Mouse (Mus musculus) hindlimb bud, embryonic 11.5 days (tissue): ENCODE results near the gene Hes2.

ENCODE experiments used
- DNase-seq: peaks from one replicate; pipeline ENCODE4 v3.0.0-alpha.2; 2012; ENCODE audit warnings: low read depth, low spot score; ENCODE audit errors: extremely low spot score

Hes2 gene

DNA sequence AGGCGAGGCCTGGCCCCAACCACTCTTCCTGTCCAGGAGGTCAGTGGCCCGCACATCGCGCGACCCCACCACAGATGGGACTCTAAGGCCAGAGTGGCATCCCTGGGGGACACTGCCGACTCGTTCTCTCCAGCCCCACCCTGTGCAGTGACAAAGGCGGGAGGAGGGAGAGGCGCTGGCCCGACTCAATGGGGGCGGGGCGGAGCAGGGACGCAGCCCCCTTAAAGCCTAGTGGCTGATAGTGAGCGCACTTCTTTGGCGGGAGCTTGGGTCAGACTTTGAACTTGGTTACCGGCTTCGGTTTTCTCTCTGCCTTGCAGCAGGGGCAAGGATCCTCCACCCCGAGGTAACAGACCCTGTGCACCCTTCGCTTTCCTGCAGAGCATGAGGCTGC, 615 bp downstream of the Hes2 start:
- DNase-seq, result no peak

DNA sequence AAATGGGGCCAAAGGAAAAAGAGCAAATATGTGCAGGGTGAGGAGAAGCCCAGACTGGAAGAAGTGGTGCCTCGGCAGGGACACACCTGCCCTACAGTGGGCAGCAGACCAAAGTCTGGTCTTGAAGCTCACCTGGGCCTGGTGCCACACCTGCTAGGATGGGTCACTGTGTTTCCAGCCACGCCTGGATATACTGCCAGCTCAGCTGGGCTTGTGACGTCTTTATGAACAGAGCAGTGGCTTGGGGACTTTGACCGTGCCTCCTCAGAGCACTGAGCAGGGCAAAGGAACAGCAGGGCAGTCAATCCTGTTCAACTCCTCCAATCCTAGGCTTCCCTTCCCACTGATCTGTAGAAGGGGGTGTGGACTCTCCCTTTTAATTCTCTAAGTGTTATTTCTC, 2.1 kb downstream of the Hes2 start:
- no peak for DNase-seq

DNA sequence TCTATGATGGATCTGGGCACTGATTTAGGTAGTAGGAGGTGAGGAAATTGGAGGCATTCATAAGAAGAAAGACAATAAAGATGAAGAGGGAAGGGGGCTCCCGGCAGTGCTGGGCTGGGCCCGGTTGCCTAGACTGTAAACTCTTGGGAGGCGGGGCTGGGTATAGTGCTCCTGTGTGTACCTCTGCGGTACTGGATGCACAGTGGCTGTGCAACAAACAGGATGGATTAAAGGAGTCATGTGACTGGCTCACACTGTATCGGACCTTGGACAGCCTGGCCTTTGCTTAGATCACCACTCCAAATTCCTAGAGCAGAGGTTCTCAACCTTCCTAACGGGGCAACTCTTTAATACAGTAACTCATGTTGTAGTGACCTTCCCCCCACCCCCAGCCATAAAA, 2.9 kb downstream of the Hes2 start:
- DNase-seq, result no peak

- DNase-seq, result no peak
These were observed 4.1 kb downstream of the Hes2 start for GRCm38 (mm10) chr4:152162748-152163147.

DNA sequence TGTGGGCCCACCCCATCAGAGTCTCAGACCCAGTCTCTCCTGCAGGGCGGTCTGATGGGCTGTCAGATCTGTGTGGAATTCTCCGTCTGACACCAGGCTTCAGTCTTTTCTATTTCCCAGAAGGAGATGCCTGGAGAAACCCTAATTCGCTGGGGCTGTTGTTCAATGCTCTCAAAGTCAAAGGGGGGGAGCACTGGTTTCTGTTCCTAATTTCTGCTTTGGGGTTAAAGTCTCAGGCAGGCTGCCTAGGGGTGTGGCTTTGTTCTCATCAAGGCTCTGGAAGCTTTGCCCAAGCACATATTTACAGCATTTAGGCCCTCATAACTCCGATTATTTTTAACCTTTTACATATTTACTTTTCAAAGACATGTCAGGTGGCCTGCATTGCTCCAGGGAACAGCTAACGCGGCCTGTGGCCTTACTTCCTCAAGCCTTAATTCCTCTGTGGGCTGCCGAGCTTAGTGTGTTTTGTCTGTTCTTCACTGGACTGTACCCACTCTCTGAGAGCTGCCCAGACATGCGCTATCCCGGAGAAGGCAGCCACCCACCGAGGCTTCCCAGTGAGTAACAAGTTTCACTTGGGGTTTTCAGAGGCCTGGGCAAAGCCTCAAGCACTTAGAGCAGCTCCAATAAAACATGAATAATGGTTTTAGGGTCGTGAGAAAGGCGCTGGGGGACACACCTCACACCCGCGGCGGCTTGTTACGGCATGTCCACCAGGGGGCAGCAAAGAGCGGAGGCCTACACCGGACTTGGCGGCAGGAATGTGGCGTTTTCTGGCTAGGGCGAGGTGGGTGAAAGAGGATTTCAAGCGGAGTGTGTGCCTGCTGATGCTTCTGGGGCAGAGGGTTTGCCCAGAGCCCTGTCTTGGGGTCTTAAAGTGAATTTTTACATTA, 6.6 kb downstream of the Hes2 start:
- no peak for DNase-seq

- no peak for DNase-seq
These were observed 9.4 kb downstream of the Hes2 start for GRCm38 (mm10) chr4:152168052-152168451.

DNA sequence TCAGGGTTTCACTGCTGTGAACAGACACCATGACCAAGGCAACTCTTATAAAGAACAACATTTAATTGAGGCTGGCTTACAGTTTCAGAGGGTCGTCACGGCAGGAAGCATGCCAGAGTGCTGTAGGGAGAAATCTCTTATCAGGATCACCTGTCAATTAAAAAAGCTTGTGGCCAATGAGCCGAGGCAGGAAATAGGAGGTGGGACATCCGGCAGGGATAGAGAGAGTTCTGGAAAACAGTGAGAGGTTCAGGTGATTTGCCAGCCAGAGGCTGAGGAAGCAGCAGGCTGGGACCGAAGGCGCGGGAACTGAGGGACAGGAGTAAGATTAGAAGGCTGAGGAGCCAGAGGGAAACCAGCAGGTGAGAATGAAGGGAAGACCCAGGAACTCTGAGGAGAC, 10.4 kb downstream of the Hes2 start:
- no peak for DNase-seq

DNA sequence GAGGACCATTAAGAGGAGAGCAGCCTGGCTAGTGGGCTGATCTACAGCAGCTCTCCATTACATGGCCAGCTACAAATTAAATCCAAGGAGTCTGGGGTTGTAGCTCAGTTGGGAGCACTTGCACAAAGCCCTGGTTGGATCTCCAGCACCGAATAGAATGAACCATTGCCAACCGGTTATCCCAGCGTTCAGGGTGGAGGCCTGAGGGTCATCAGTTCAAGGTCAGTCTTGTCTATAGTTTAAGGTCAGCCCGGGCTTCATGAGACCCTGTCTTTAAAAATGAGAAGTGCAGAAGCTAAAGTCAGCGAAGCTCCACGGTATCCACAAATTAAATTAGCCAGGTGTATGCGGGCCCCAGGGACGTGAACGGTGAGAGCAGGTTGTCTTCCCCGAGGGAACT, 11.6 kb downstream of the Hes2 start:
- no peak for DNase-seq

DNA sequence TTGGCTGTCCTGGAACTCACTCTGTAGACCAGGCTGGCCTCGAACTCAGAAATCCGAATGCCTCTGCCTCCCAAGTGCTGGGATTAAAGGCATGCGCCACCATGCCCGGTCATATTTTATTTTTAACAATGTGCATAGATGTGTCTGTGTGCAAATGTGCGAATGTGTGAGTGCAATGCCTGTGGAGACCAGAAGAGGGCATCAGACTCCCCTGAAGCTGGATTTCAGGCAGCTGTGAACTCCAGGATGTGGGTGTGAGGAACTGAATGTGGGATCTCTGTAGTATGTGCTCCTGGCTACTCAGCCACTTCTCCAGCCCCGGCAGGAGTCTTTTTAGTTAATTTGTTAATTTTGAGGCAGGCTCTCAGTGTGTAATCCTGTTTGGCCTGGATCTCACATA, 12.9 kb downstream of the Hes2 start:
- no peak for DNase-seq

DNA sequence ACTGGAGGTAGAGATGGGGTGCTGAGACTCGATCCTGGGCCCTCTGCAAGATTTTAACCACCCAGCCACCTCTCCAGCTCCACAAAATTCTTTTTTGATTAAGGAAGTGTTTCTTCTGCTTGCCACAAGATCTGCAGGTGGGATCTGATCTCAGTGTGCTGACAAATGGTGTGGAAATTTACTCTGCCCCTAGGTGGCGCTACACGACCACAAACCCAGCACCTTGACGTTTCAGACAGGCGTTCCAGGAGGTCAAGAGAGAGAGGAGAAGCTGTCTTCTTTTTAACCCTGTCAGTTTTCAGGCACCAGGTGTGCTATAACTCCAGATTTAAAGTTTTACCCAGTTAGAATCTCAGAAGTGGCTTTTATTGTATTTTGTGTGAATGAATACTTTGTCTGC, 14.4 kb downstream of the Hes2 start:
- no peak for DNase-seq

GRCm38 (mm10) chr4:152173956-152174355, 15.3 kb downstream of the Hes2 start:
- no peak for DNase-seq

GRCm38 (mm10) chr4:152176638-152177037, 18.0 kb downstream of the Hes2 start:
- no peak for DNase-seq

DNA sequence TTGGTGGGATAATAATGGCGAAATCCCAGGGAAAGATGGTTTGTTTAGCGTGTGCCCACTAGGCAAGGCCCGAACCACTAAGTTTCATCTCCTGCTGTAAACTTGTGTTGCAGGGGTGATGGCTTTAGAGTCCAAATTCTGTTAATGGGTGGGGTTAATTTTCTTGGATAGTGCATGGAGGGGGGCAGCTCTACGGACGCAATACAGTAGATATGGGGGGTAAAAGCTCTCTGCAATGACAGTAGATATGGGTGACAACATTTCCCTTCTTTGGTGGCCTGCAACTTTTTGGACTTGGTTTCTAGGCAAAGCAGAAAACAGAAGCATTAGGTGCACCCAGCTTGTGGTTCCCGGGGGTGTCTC, 18.5 kb downstream of the Hes2 start:
- no peak for DNase-seq

GRCm38 (mm10) chr4:152177537-152178343, 19.1 kb downstream of the Hes2 start, which contains the start of gene Acot7:
TSS of gene Acot7 (plus strand) at chr4:152178134.
- no peak for DNase-seq

- no peak for DNase-seq
These were observed 19.7 kb downstream of the Hes2 start for GRCm38 (mm10) chr4:152178344-152178864.

GRCm38 (mm10) chr4:152178916-152179705, 20.4 kb downstream of the Hes2 start:
- no peak for DNase-seq

DNA sequence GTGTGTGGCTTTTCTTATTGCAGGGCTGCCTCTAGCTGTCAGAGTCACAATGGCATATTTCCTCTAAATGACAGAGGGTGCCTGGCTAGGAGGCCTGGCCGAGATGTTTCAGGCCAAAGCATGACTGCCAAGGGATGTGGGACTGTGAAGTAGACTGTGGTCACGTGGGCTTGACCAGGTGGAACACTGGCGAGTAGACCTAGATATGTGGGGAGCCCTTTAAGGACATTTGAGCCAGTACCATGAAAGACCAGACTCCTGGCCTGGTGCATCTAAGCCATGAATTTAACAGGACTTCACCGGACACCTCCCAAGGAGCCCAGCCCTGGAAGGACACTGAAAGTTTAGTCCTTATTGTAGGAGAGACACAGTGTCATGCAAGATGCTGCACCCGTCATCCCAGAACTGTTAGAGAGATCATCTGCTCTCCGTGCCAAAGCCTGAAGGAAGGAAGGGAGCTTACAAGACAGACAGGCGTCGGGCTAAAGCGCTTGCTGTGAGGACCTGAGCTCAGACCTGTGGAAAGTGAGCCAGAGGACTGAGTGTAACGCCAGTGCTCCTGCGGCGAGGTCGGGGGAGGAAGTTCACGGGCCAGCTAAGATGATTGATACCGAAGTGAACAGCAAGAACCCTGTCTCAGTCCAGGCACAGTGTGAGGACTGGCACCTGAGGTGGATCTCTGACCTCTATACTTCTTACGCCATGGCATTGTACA, 21.4 kb downstream of the Hes2 start:
- no peak for DNase-seq

- no peak for DNase-seq
These were observed 23.5 kb downstream of the Hes2 start for GRCm38 (mm10) chr4:152182205-152182604.

DNA sequence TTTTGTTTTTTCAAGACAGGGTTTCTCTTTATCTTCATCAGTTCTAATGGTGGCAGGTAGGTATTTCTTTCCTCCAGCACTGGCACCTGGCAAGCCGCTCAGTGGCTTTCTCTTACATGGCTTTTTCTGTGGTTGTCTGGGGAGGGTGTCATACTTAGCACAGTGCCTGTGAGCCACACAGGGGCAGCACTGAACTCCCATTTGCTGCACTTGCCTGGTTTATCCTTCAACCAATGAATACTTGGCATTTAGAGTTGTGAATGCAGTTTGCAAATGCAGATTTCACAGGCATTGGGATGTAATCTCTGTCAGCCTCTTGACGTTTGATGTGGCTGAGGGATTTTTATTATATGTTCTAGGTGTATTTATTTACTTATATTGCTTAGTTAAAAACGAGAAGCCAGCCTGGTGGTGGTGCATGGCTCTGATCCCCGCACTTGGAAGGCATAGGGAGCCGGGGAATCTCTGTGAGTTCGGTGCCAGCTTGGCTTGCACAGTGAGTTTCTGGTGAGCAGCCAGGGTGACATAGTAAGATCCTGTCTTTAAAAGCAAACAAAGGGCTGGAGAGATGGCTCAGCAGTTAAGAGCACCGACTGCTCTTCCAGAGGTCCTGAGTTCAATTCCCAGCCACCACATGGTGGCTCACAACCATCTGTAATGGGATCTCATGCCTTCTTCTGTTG, 25.8 kb downstream of the Hes2 start:
- DNase-seq, result no peak

DNA sequence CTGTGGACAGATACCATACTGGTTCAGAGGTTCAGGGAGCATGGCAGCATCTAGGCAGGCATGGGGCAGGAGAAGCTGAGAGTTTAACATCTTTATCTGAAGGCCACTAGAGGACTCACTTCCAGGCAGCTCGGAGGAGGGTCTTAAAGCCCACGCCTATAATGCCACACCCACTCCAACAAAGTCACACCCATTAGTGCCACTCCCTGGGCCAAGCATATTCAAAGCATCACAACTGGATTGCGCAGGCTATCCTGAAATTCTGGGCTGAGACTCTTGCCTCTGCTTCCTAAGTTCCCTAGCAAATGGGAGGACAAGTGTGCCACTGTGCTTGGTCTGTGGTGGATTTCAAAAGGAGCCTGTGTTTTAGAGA, 26.5 kb downstream of the Hes2 start:
- DNase-seq, result no peak
